Mouse (Mus musculus) lung, postnatal 0 days (tissue): ENCODE results near the gene Txn2.

Experiments
- CTCF ChIP-seq: IDR thresholded peaks from 2 replicates; pipeline ENCODE4 v1.5.1; 2016; ENCODE audit warnings: antibody characterized with exemption, mild to moderate bottlenecking
- EP300 ChIP-seq: IDR thresholded peaks from 2 replicates; pipeline ENCODE4 v1.6.1; 2016; ENCODE audit warnings: antibody characterized with exemption, mild to moderate bottlenecking, control low read depth

GRCm38 (mm10) chr15:77928091-77928490, 715 bp downstream of the Txn2 start:
- TF ChIP-seq CTCF (no peak), EP300 (no peak)
